Mouse (Mus musculus) kidney, adult 9 months (tissue): Measurements from ENCODE around the gene Ptprh.
"Not testable (repeated sequence)": the region's sequence is repeated elsewhere in the genome, so short reads cannot be mapped to it uniquely, and the experiment has no call there.

Experiments used
- DNase-seq: peaks from one replicate; pipeline ENCODE4 v3.0.0; 2022

Gene Ptprh

GRCm38 (mm10) chr7:4597046-4597445 lies 6.8 kb downstream of the Ptprh start:
- not testable (repeated sequence) for DNase-seq

- DNase-seq: not testable (repeated sequence)
Observed at GRCm38 (mm10) chr7:4581481-4581880, 22.4 kb downstream of the Ptprh start.

- DNase-seq: not testable (repeated sequence)
Observed at GRCm38 (mm10) chr7:4572361-4572760, 31.5 kb downstream of the Ptprh start.

GRCm38 (mm10) chr7:4562660-4563059 lies 41.2 kb downstream of the Ptprh start:
- DNase-seq: no peak

- no peak for DNase-seq
Observed at GRCm38 (mm10) chr7:4557167-4557560, 46.7 kb downstream of the Ptprh start.

- peak; percentile 74 for DNase-seq
Observed at GRCm38 (mm10) chr7:4556256-4557166, 47.3 kb downstream of the Ptprh start.

- no peak for DNase-seq
Observed at GRCm38 (mm10) chr7:4547221-4547641, 56.6 kb downstream of the Ptprh start, which contains the start of gene Syt5. Gene Syt5, minus strand, starts transcription at chr7:4547541.

GRCm38 (mm10) chr7:4546591-4547131 lies 57.2 kb downstream of the Ptprh start:
- peak; percentile 22 for DNase-seq

GRCm38 (mm10) chr7:4546050-4546449 lies 57.8 kb downstream of the Ptprh start:
- DNase-seq: no peak

- DNase-seq: no peak
Observed at GRCm38 (mm10) chr7:4542013-4542412, 61.8 kb downstream of the Ptprh start.

- DNase-seq: no peak
Observed at GRCm38 (mm10) chr7:4541344-4541743, 62.5 kb downstream of the Ptprh start.

- no peak for DNase-seq
Observed at GRCm38 (mm10) chr7:4539019-4539418, 64.8 kb downstream of the Ptprh start.

- no peak for DNase-seq
Observed at GRCm38 (mm10) chr7:4537181-4537580, 66.7 kb downstream of the Ptprh start.

GRCm38 (mm10) chr7:4536369-4536768 lies 67.5 kb downstream of the Ptprh start:
- no peak for DNase-seq

- peak; percentile 84 for DNase-seq
Observed at GRCm38 (mm10) chr7:4532005-4532729, 71.7 kb downstream of the Ptprh start, which contains the start of gene Dnaaf3. Gene Dnaaf3, minus strand, starts transcription at chr7:4532453.

GRCm38 (mm10) chr7:4530166-4530565 lies 73.7 kb downstream of the Ptprh start:
- DNase-seq: not testable (repeated sequence)

GRCm38 (mm10) chr7:4527302-4527689 lies 76.5 kb downstream of the Ptprh start:
- no peak for DNase-seq

GRCm38 (mm10) chr7:4526341-4527301 lies 77.2 kb downstream of the Ptprh start:
- peak; percentile 58 for DNase-seq

- peak; percentile 47 for DNase-seq
Observed at GRCm38 (mm10) chr7:4524212-4524922, 79.5 kb downstream of the Ptprh start, which contains the start of gene Tnni3. Gene Tnni3, minus strand, starts transcription at chr7:4524229.

GRCm38 (mm10) chr7:4523205-4524130 lies 80.4 kb downstream of the Ptprh start:
- DNase-seq: no peak
